Mouse (Mus musculus): ENCODE data around the gene Hist1h2bg. TPM values are rescaled to one million over a fixed set of nuclear protein-coding genes. Genes with fewer than 3 reads are reported as not detected.
A peak's percentile ranks its signal among the peaks of the same experiment; 100 is the strongest.
"Not testable (repeated sequence)": the region's sequence is repeated elsewhere in the genome, so short reads cannot be mapped to it uniquely, and the experiment has no call there.

Gene Hist1h2bg
- total and polyA plus RNA-seq, 2 experiments from 2014 or later: 4.3 to 1,110 TPM

DNA sequence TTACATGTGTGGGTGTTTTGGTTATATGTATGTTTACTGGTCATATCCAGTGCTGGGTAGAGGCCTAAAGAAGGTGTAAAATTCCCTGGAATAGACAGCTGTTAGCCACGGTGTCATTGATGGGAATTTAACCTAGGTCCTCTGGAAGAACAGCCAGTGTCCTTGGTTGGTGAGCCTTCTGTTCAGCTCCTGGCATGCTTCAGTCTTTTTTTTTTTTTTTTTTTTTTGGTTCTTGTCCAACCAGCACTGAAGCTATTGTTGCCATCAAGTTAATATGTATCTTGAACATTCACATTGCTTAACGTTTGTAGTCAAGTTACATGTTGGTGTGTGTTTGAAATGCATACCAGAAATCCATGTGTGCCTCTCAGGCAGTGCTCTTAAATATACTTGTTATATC, 6.7 kb upstream of the Hist1h2bg start:
- no peaks in the 10 kb centered on the region for H3K9me3 ChIP-seq (replicated peaks; ENCODE audit: control insufficient read depth, low read length)
- H3K27me3 ChIP-seq (ENCODE audit: control insufficient read depth, insufficient read depth, low read length): no peaks in the 10 kb centered on the region
- no peak overlapping the region for H3K27ac ChIP-seq (ENCODE audit: low read depth)
- ATAC-seq (ENCODE audit: insufficient read depth, low read depth) (no peak), DNase-seq (ENCODE audit: low spot score) (no peak)
- no peak overlapping the region for H3K9ac ChIP-seq (replicated peaks; ENCODE audit: low read depth, low read length)
- no peak overlapping the region for H3K4me3 ChIP-seq (ENCODE audit: low read depth, low read length)
- H3K36me3 ChIP-seq (replicated peaks; ENCODE audit: control insufficient read depth, insufficient read depth, low read length): no peaks in the 10 kb centered on the region
- no peak overlapping the region for H3K4me2 ChIP-seq (ENCODE audit: low read depth, low read length)
- TF ChIP-seq EP300 (IDR thresholded peaks at IDR 0.05; ENCODE audit: low read depth): no peak
- TF ChIP-seq CTCF (IDR thresholded peaks at IDR 0.05; ENCODE audit: low read depth): no peak
- no peaks in the 10 kb centered on the region for H3K4me1 ChIP-seq (ENCODE audit: control insufficient read depth, insufficient read depth)
- 86% methylated on average over 2 of the region's 2 CpGs for WGBS

GRCm38 (mm10) chr13:23570261-23571021, 755 bp upstream of the Hist1h2bg start:
- not testable (repeated sequence) for DNase-seq (ENCODE audit: low spot score); H3K27me3 ChIP-seq (ENCODE audit: control insufficient read depth, insufficient read depth, low read length); H3K9ac ChIP-seq (replicated peaks; ENCODE audit: low read depth, low read length); H3K36me3 ChIP-seq (replicated peaks; ENCODE audit: control insufficient read depth, insufficient read depth, low read length); H3K9me3 ChIP-seq (replicated peaks; ENCODE audit: control insufficient read depth, low read length)
- peak overlapping the region; percentile 97 for H3K27ac ChIP-seq (ENCODE audit: low read depth)
- H3K4me2 ChIP-seq (ENCODE audit: low read depth, low read length): peak overlapping the region; percentile 62
- peak; percentile 36; the same call in 1 of the 2 replicates for ATAC-seq (ENCODE audit: insufficient read depth, low read depth)
- H3K4me3 ChIP-seq (ENCODE audit: low read depth, low read length): peak overlapping the region; percentile 51
- peaks cover 11% of the 10 kb centered on the region; the same call in 1 of the 2 replicates for H3K4me1 ChIP-seq (ENCODE audit: control insufficient read depth, insufficient read depth)
- 5% methylated on average over 21 of the region's 41 CpGs for WGBS

DNA sequence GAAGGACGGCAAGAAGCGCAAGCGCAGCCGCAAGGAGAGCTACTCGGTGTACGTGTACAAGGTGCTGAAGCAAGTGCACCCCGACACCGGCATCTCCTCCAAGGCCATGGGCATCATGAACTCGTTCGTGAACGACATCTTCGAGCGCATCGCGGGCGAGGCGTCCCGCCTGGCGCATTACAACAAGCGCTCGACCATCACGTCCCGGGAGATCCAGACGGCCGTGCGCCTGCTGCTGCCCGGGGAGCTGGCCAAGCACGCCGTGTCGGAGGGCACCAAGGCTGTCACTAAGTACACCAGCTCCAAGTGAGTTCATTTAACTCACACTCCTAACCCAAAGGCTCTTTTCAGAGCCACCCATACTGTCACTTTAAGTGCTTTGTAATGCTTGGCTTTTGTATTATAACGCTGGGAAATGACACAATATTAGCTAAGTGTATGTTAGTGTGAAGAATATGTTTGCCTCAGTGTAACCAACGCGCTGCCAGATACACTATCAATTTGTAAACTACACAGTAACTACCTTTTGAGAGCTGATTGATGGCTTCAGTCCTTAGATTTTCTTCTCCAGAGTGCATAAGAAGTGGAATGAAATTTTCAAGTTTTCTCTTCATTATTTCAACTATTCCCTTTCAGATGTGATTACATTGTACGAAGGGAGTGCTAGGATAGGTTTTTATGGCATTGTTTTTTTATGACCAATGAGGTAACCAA, 465 bp downstream of the Hist1h2bg start:
- not testable (repeated sequence) for H3K36me3 ChIP-seq (replicated peaks; ENCODE audit: control insufficient read depth, insufficient read depth, low read length); H3K9me3 ChIP-seq (replicated peaks; ENCODE audit: control insufficient read depth, low read length); DNase-seq (ENCODE audit: low spot score); H3K27me3 ChIP-seq (ENCODE audit: control insufficient read depth, insufficient read depth, low read length)
- 1% methylated on average over 13 of the region's 34 CpGs for WGBS
- Histone ChIP-seq H3K4me2 (ENCODE audit: low read depth, low read length) (peak overlapping the region; percentile 62), H3K4me3 (ENCODE audit: low read depth, low read length) (peak overlapping the region; percentile 51), H3K4me1 (ENCODE audit: control insufficient read depth, insufficient read depth) (peaks cover 16% of the 10 kb centered on the region; the same call in 1 of the 2 replicates), H3K9ac (replicated peaks; ENCODE audit: low read depth, low read length) (peak overlapping the region; percentile 69), H3K27ac (ENCODE audit: low read depth) (peak overlapping the region; percentile 97)
- 0 out of 2 replicates have a peak, but pooled peaks have one; percentile 1 for ATAC-seq (ENCODE audit: insufficient read depth, low read depth)

GRCm38 (mm10) chr13:23572218-23573033, 1.2 kb downstream of the Hist1h2bg start:
- no peaks in the 10 kb centered on the region for H3K27me3 ChIP-seq (ENCODE audit: control insufficient read depth, insufficient read depth, low read length)
- H3K36me3 ChIP-seq (replicated peaks; ENCODE audit: control insufficient read depth, insufficient read depth, low read length): no peaks in the 10 kb centered on the region
- DNase-seq (ENCODE audit: low spot score) (no peak), ATAC-seq (ENCODE audit: insufficient read depth, low read depth) (no peak)
- no peaks in the 10 kb centered on the region for H3K9me3 ChIP-seq (replicated peaks; ENCODE audit: control insufficient read depth, low read length)
- peak overlapping the region; percentile 62 for H3K4me2 ChIP-seq (ENCODE audit: low read depth, low read length)
- peak overlapping the region; percentile 51 for H3K4me3 ChIP-seq (ENCODE audit: low read depth, low read length)
- H3K9ac ChIP-seq (replicated peaks; ENCODE audit: low read depth, low read length): peak overlapping the region; percentile 69; the same call in 1 of the 2 replicates
- TF ChIP-seq CTCF (IDR thresholded peaks at IDR 0.05; ENCODE audit: low read depth): no peak
- TF ChIP-seq EP300 (IDR thresholded peaks at IDR 0.05; ENCODE audit: low read depth): no peak
- 45% methylated on average over 2 of the region's 2 CpGs for WGBS
- peak overlapping the region; percentile 97 for H3K27ac ChIP-seq (ENCODE audit: low read depth)
- H3K4me1 ChIP-seq (ENCODE audit: control insufficient read depth, insufficient read depth): peaks cover 16% of the 10 kb centered on the region; the same call in 1 of the 2 replicates

- WGBS: 25% methylated on average over 17 of the region's 20 CpGs
- H3K27ac ChIP-seq (ENCODE audit: low read depth): peak overlapping the region; percentile 97
- H3K27me3 ChIP-seq (ENCODE audit: control insufficient read depth, insufficient read depth, low read length); H3K9me3 ChIP-seq (replicated peaks; ENCODE audit: control insufficient read depth, low read length); DNase-seq (ENCODE audit: low spot score); H3K36me3 ChIP-seq (replicated peaks; ENCODE audit: control insufficient read depth, insufficient read depth, low read length); ATAC-seq (ENCODE audit: insufficient read depth, low read depth): not testable (repeated sequence)
- H3K4me3 ChIP-seq (ENCODE audit: low read depth, low read length): peak overlapping the region; percentile 51
- H3K4me2 ChIP-seq (ENCODE audit: low read depth, low read length): peak overlapping the region; percentile 62
- H3K4me1 ChIP-seq (ENCODE audit: control insufficient read depth, insufficient read depth): peaks cover 16% of the 10 kb centered on the region; the same call in 1 of the 2 replicates
- H3K9ac ChIP-seq (replicated peaks; ENCODE audit: low read depth, low read length): peak overlapping the region; percentile 59; the same call in 1 of the 2 replicates
Measured at GRCm38 (mm10) chr13:23573034-23573897, 2.1 kb downstream of the Hist1h2bg start.

Measured in heart, postnatal 0 days (tissue).